Mouse (Mus musculus) forebrain, embryonic 16.5 days (tissue): Measurements from ENCODE around the gene Gdpd3. TPM values are rescaled to one million over a fixed set of nuclear protein-coding genes. Genes with fewer than 3 reads are reported as not detected.
"Not testable (repeated sequence)": the region's sequence is repeated elsewhere in the genome, so short reads cannot be mapped to it uniquely, and the experiment has no call there.

Experiments
- ATAC-seq: fragments of 200-750 bp; cut with Nextera tagmentation; 2 replicates; pipeline ENCODE4 v1.8.0; 2017; ENCODE audit warnings: mild to moderate bottlenecking, moderate library complexity
- H3K27ac ChIP-seq: fragments of 300-500 bp; sonication (generic); 2 replicates; pipeline ENCODE4 v1.5.1; 2014; ENCODE audit warnings: low read length, control low read depth
- H3K27me3 ChIP-seq: fragments of 300-500 bp; sonication (generic); replicated peaks from 2 replicates; pipeline ENCODE4 v1.6.1; 2014; ENCODE audit warnings: low read length; ENCODE audit not compliant: control insufficient read depth, insufficient read depth
- H3K36me3 ChIP-seq: fragments of 300-500 bp; sonication (generic); 2 replicates; pipeline ENCODE4 v1.6.1; 2014; ENCODE audit not compliant: control insufficient read depth, insufficient read depth
- H3K4me1 ChIP-seq: fragments of 300-500 bp; sonication (generic); replicated peaks from 2 replicates; pipeline ENCODE4 v1.6.1; 2014; ENCODE audit warnings: low read length; ENCODE audit not compliant: control insufficient read depth, insufficient read depth
- H3K4me2 ChIP-seq: fragments of 300-500 bp; sonication (generic); 2 replicates; pipeline ENCODE4 v1.6.1; 2014; ENCODE audit warnings: mild to moderate bottlenecking, low read length, control low read depth
- H3K4me3 ChIP-seq: fragments of 300-500 bp; sonication (generic); replicated peaks from 2 replicates; pipeline ENCODE4 v1.5.1; 2014; ENCODE audit warnings: mild to moderate bottlenecking, low read length, control low read depth
- H3K9ac ChIP-seq: fragments of 300-500 bp; sonication (generic); replicated peaks from 2 replicates; pipeline ENCODE4 v1.6.1; 2014; ENCODE audit warnings: low read depth, low read length, control low read depth
- H3K9me3 ChIP-seq: fragments of 300-500 bp; sonication (generic); 2 replicates; pipeline ENCODE4 v1.6.1; 2016; ENCODE audit warnings: low read length; ENCODE audit not compliant: control insufficient read depth
- WGBS: fragments of 180-500 bp; shearing (Covaris S2); extraction: QIAGEN DNeasy Blood & Tissue Kit; methylation state at CpG from one replicate; pipeline ENCODE4 v1.1.7; 2014; 5-methylcytosine and 5-hydroxymethylcytosine counted together
- polyA plus RNA-seq: library from polyadenylated mRNA; unstranded; fragments of >200 nt; fragmentation: Nextera tagmentation; extraction: Ambion mirVana; gene quantifications from 2 replicates; pipeline ENCODE4 v1.2.1, GENCODE M21; 2015

Gdpd3 gene
- polyA plus RNA-seq: 1.3 and 2.6 TPM in 2 replicates

GRCm38 (mm10) chr7:126766201-126766600 is at the start of gene Gdpd3:
Gene Gdpd3, plus strand, starts transcription at chr7:126766334.
- ATAC-seq: no peak
- no peaks in the 10 kb centered on the region for H3K27me3 ChIP-seq
- H3K4me1 ChIP-seq: peaks cover 23% of the 10 kb centered on the region
- no peaks in the 10 kb centered on the region for H3K9me3 ChIP-seq
- H3K4me3 ChIP-seq: no peak within 1 kb of the TSS
- H3K36me3 ChIP-seq: peaks cover 22% of the 10 kb centered on the region
- no peak within 1 kb of the TSS for H3K9ac ChIP-seq
- H3K27ac ChIP-seq: no peak within 1 kb of the TSS
- 88% methylated on average over 16 of the region's 16 CpGs for WGBS
- no peak within 1 kb of the TSS for H3K4me2 ChIP-seq

GRCm38 (mm10) chr7:126717566-126717965 is 48.6 kb upstream of the Gdpd3 start:
- H3K9me3 ChIP-seq: no peaks in the 10 kb centered on the region
- H3K9ac ChIP-seq: no peak overlapping the region
- H3K27ac ChIP-seq: no peak overlapping the region
- H3K36me3 ChIP-seq: no peaks in the 10 kb centered on the region
- no peaks in the 10 kb centered on the region for H3K4me1 ChIP-seq
- WGBS: 92% methylated on average over 3 of the region's 3 CpGs
- no peak overlapping the region for H3K4me3 ChIP-seq
- H3K27me3 ChIP-seq: no peaks in the 10 kb centered on the region
- ATAC-seq: no peak
- H3K4me2 ChIP-seq: no peak overlapping the region

GRCm38 (mm10) chr7:126718787-126719337 is 47.3 kb upstream of the Gdpd3 start:
- H3K4me1 ChIP-seq: no peaks in the 10 kb centered on the region
- no peak overlapping the region for H3K4me2 ChIP-seq
- H3K9ac ChIP-seq: no peak overlapping the region
- no peaks in the 10 kb centered on the region for H3K27me3 ChIP-seq
- no peak overlapping the region for H3K4me3 ChIP-seq
- no peak overlapping the region for H3K27ac ChIP-seq
- peaks cover 3% of the 10 kb centered on the region; the same call in 1 of the 2 replicates for H3K9me3 ChIP-seq
- ATAC-seq: no peak
- 96% methylated on average over 5 of the region's 5 CpGs for WGBS
- H3K36me3 ChIP-seq: no peaks in the 10 kb centered on the region

GRCm38 (mm10) chr7:126721635-126722034 is 44.5 kb upstream of the Gdpd3 start:
- WGBS: 93% methylated on average over 13 of the region's 13 CpGs
- ATAC-seq: no peak
- Histone ChIP-seq H3K9me3 (peaks cover 3% of the 10 kb centered on the region; the same call in 1 of the 2 replicates), H3K4me2 (no peak overlapping the region), H3K36me3 (no peaks in the 10 kb centered on the region), H3K27me3 (no peaks in the 10 kb centered on the region), H3K4me1 (no peaks in the 10 kb centered on the region), H3K27ac (no peak overlapping the region), H3K4me3 (no peak overlapping the region), H3K9ac (no peak overlapping the region)

- H3K9me3 ChIP-seq: peaks cover 3% of the 10 kb centered on the region; the same call in 1 of the 2 replicates
- H3K4me1 ChIP-seq: no peaks in the 10 kb centered on the region
- ATAC-seq: no peak
- no peaks in the 10 kb centered on the region for H3K27me3 ChIP-seq
- H3K9ac ChIP-seq: no peak overlapping the region
- 86% methylated on average over 3 of the region's 3 CpGs for WGBS
- H3K4me3 ChIP-seq: no peak overlapping the region
- no peak overlapping the region for H3K27ac ChIP-seq
- no peak overlapping the region for H3K4me2 ChIP-seq
- H3K36me3 ChIP-seq: no peaks in the 10 kb centered on the region
These were observed 41.1 kb upstream of the Gdpd3 start for GRCm38 (mm10) chr7:126725077-126725476.

GRCm38 (mm10) chr7:126725667-126726066 is 40.5 kb upstream of the Gdpd3 start:
- no peak for ATAC-seq
- no peaks in the 10 kb centered on the region for H3K36me3 ChIP-seq
- H3K4me2 ChIP-seq: no peak overlapping the region
- H3K4me3 ChIP-seq: no peak overlapping the region
- no peaks in the 10 kb centered on the region for H3K4me1 ChIP-seq
- no peak overlapping the region for H3K27ac ChIP-seq
- H3K9ac ChIP-seq: no peak overlapping the region
- H3K9me3 ChIP-seq: peaks cover 3% of the 10 kb centered on the region; the same call in 1 of the 2 replicates
- WGBS: 81% methylated on average over 5 of the region's 5 CpGs
- no peaks in the 10 kb centered on the region for H3K27me3 ChIP-seq

- 83% methylated on average over 4 of the region's 4 CpGs for WGBS
These were observed 35.8 kb upstream of the Gdpd3 start for GRCm38 (mm10) chr7:126730256-126730789.

GRCm38 (mm10) chr7:126736122-126736521 is 30.0 kb upstream of the Gdpd3 start:
- Histone ChIP-seq H3K27ac (no peak overlapping the region), H3K27me3 (no peaks in the 10 kb centered on the region), H3K9ac (no peak overlapping the region), H3K4me2 (no peak overlapping the region), H3K4me3 (no peak overlapping the region), H3K4me1 (0 out of 2 replicates have a peak, but pooled peaks cover 3% of the 10 kb centered on the region), H3K36me3 (no peaks in the 10 kb centered on the region), H3K9me3 (no peaks in the 10 kb centered on the region)
- 90% methylated on average over 8 of the region's 8 CpGs for WGBS
- no peak for ATAC-seq

More at GRCm38 (mm10) chr7:126730256-126730789, 35.8 kb upstream of the Gdpd3 start:
- not testable (repeated sequence) for H3K4me3 ChIP-seq, H3K9ac ChIP-seq, H3K27me3 ChIP-seq, H3K36me3 ChIP-seq, H3K4me2 ChIP-seq, ATAC-seq, H3K4me1 ChIP-seq, H3K27ac ChIP-seq, H3K9me3 ChIP-seq

GRCm38 (mm10) chr7:126739551-126739950 is 26.6 kb upstream of the Gdpd3 start:
- Histone ChIP-seq H3K27ac (no peak overlapping the region), H3K4me2 (no peak overlapping the region), H3K4me3 (no peak overlapping the region), H3K9me3 (no peaks in the 10 kb centered on the region), H3K27me3 (no peaks in the 10 kb centered on the region), H3K4me1 (0 out of 2 replicates have a peak, but pooled peaks cover 3% of the 10 kb centered on the region), H3K36me3 (no peaks in the 10 kb centered on the region), H3K9ac (no peak overlapping the region)
- 85% methylated on average over 17 of the region's 17 CpGs for WGBS
- no peak for ATAC-seq
